Mouse (Mus musculus): ENCODE results near the gene Relb. TPM values are rescaled to one million over a fixed set of nuclear protein-coding genes. Genes with fewer than 3 reads are reported as not detected.

Relb gene
- polyA plus RNA-seq, 1 experiment from 2014 or later = 4.8 TPM

GRCm38 (mm10) chr7:19651063-19651786 is 22.0 kb upstream of the Relb start:
- Histone ChIP-seq H3K9me3 (ENCODE audit: control insufficient read depth, low read length) (no peaks in the 10 kb centered on the region), H3K36me3 (ENCODE audit: control insufficient read depth, insufficient read depth, low read length) (peaks cover 85% of the 10 kb centered on the region), H3K4me2 (ENCODE audit: low read length) (no peak overlapping the region), H3K9ac (ENCODE audit: low read length) (no peak overlapping the region), H3K27ac (replicated peaks in 1 of 2; ENCODE audit: control insufficient read depth in 1 of 2, insufficient read depth in 1 of 2, low read depth in 2 of 2, low read length in 2 of 2) (no peak overlapping the region), H3K4me3 (ENCODE audit: control insufficient read depth in 1 of 2, insufficient read depth in 1 of 2, low read depth in 1 of 2, low read length in 2 of 2) (no peak overlapping the region), H3K27me3 (ENCODE audit: control insufficient read depth, insufficient read depth, low read length) (no peaks in the 10 kb centered on the region), H3K4me1 (ENCODE audit: control insufficient read depth in 2 of 2, insufficient read depth in 2 of 2, low read length in 2 of 2) (0 out of 4 replicates have a peak, but pooled peaks cover 0 to 4% of the 10 kb centered on the region in 2 experiments)
- ATAC-seq (ENCODE audit: insufficient number of reproducible peaks, insufficient read depth, low FRiP score, low read depth) = no peak
- 80% methylated on average over 6 of the region's 6 CpGs for WGBS

GRCm38 (mm10) chr7:19641223-19641622 is 12.0 kb upstream of the Relb start:
- H3K4me3 ChIP-seq (ENCODE audit: control insufficient read depth in 1 of 2, insufficient read depth in 1 of 2, low read depth in 1 of 2, low read length in 2 of 2) = no peak overlapping the region
- 86% methylated on average over 4 of the region's 4 CpGs for WGBS
- H3K27me3 ChIP-seq (ENCODE audit: control insufficient read depth, insufficient read depth, low read length) = no peaks in the 10 kb centered on the region
- no peak overlapping the region for H3K4me2 ChIP-seq (ENCODE audit: low read length)
- no peak overlapping the region for H3K9ac ChIP-seq (ENCODE audit: low read length)
- H3K36me3 ChIP-seq (ENCODE audit: control insufficient read depth, insufficient read depth, low read length) = peaks cover 100% of the 10 kb centered on the region
- peaks cover 0 to 4% of the 10 kb centered on the region in 2 experiments; a peak in 1 of 4 replicates for H3K4me1 ChIP-seq (ENCODE audit: control insufficient read depth in 2 of 2, insufficient read depth in 2 of 2, low read length in 2 of 2)
- ATAC-seq (ENCODE audit: insufficient number of reproducible peaks, insufficient read depth, low FRiP score, low read depth) = no peak
- H3K27ac ChIP-seq (replicated peaks in 1 of 2; ENCODE audit: control insufficient read depth in 1 of 2, insufficient read depth in 1 of 2, low read depth in 2 of 2, low read length in 2 of 2) = no peak overlapping the region
- no peaks in the 10 kb centered on the region for H3K9me3 ChIP-seq (ENCODE audit: control insufficient read depth, low read length)

- Histone ChIP-seq H3K4me3 (ENCODE audit: control insufficient read depth in 1 of 2, insufficient read depth in 1 of 2, low read depth in 1 of 2, low read length in 2 of 2) (no peak overlapping the region), H3K9ac (ENCODE audit: low read length) (no peak overlapping the region), H3K4me1 (ENCODE audit: control insufficient read depth in 2 of 2, insufficient read depth in 2 of 2, low read length in 2 of 2) (peaks cover 0 to 5% of the 10 kb centered on the region in 2 experiments; a peak in 1 of 4 replicates), H3K36me3 (ENCODE audit: control insufficient read depth, insufficient read depth, low read length) (peaks cover 85% of the 10 kb centered on the region), H3K9me3 (ENCODE audit: control insufficient read depth, low read length) (no peaks in the 10 kb centered on the region), H3K4me2 (ENCODE audit: low read length) (no peak overlapping the region), H3K27ac (replicated peaks in 1 of 2; ENCODE audit: control insufficient read depth in 1 of 2, insufficient read depth in 1 of 2, low read depth in 2 of 2, low read length in 2 of 2) (no peak overlapping the region), H3K27me3 (ENCODE audit: control insufficient read depth, insufficient read depth, low read length) (no peaks in the 10 kb centered on the region)
- ATAC-seq (ENCODE audit: insufficient number of reproducible peaks, insufficient read depth, low FRiP score, low read depth) = no peak
- 82% methylated on average over 11 of the region's 11 CpGs for WGBS
These were observed 6.0 kb upstream of the Relb start for GRCm38 (mm10) chr7:19635074-19635827.

GRCm38 (mm10) chr7:19634591-19634990 is 5.4 kb upstream of the Relb start:
- peaks cover 78% of the 10 kb centered on the region for H3K36me3 ChIP-seq (ENCODE audit: control insufficient read depth, insufficient read depth, low read length)
- no peak for ATAC-seq (ENCODE audit: insufficient number of reproducible peaks, insufficient read depth, low FRiP score, low read depth)
- H3K27ac ChIP-seq (replicated peaks in 1 of 2; ENCODE audit: control insufficient read depth in 1 of 2, insufficient read depth in 1 of 2, low read depth in 2 of 2, low read length in 2 of 2) = no peak overlapping the region
- no peak overlapping the region for H3K4me2 ChIP-seq (ENCODE audit: low read length)
- H3K9ac ChIP-seq (ENCODE audit: low read length) = no peak overlapping the region
- no peaks in the 10 kb centered on the region for H3K27me3 ChIP-seq (ENCODE audit: control insufficient read depth, insufficient read depth, low read length)
- H3K4me1 ChIP-seq (ENCODE audit: control insufficient read depth in 2 of 2, insufficient read depth in 2 of 2, low read length in 2 of 2) = peaks cover 0 to 5% of the 10 kb centered on the region in 2 experiments; a peak in 1 of 4 replicates
- no peak overlapping the region for H3K4me3 ChIP-seq (ENCODE audit: control insufficient read depth in 1 of 2, insufficient read depth in 1 of 2, low read depth in 1 of 2, low read length in 2 of 2)
- no peaks in the 10 kb centered on the region for H3K9me3 ChIP-seq (ENCODE audit: control insufficient read depth, low read length)
- WGBS = 88% methylated on average over 2 of the region's 2 CpGs

GRCm38 (mm10) chr7:19633855-19634254 is 4.6 kb upstream of the Relb start:
- H3K4me1 ChIP-seq (ENCODE audit: control insufficient read depth in 2 of 2, insufficient read depth in 2 of 2, low read length in 2 of 2) = peaks cover 0 to 5% of the 10 kb centered on the region in 2 experiments; a peak in 1 of 4 replicates
- no peaks in the 10 kb centered on the region for H3K27me3 ChIP-seq (ENCODE audit: control insufficient read depth, insufficient read depth, low read length)
- no peak overlapping the region for H3K4me3 ChIP-seq (ENCODE audit: control insufficient read depth in 1 of 2, insufficient read depth in 1 of 2, low read depth in 1 of 2, low read length in 2 of 2)
- WGBS = 88% methylated on average over 15 of the region's 15 CpGs
- no peak overlapping the region for H3K27ac ChIP-seq (replicated peaks in 1 of 2; ENCODE audit: control insufficient read depth in 1 of 2, insufficient read depth in 1 of 2, low read depth in 2 of 2, low read length in 2 of 2)
- no peaks in the 10 kb centered on the region for H3K9me3 ChIP-seq (ENCODE audit: control insufficient read depth, low read length)
- H3K9ac ChIP-seq (ENCODE audit: low read length) = no peak overlapping the region
- H3K4me2 ChIP-seq (ENCODE audit: low read length) = no peak overlapping the region
- no peak for ATAC-seq (ENCODE audit: insufficient number of reproducible peaks, insufficient read depth, low FRiP score, low read depth)
- peaks cover 71% of the 10 kb centered on the region for H3K36me3 ChIP-seq (ENCODE audit: control insufficient read depth, insufficient read depth, low read length)

GRCm38 (mm10) chr7:19633197-19633596 is 4.0 kb upstream of the Relb start:
- peaks cover under 1 to 5% of the 10 kb centered on the region in 2 experiments; a peak in 2 of 4 replicates for H3K4me1 ChIP-seq (ENCODE audit: control insufficient read depth in 2 of 2, insufficient read depth in 2 of 2, low read length in 2 of 2)
- H3K4me3 ChIP-seq (ENCODE audit: control insufficient read depth in 1 of 2, insufficient read depth in 1 of 2, low read depth in 1 of 2, low read length in 2 of 2) = no peak overlapping the region
- H3K36me3 ChIP-seq (ENCODE audit: control insufficient read depth, insufficient read depth, low read length) = peaks cover 64% of the 10 kb centered on the region
- no peak overlapping the region for H3K27ac ChIP-seq (replicated peaks in 1 of 2; ENCODE audit: control insufficient read depth in 1 of 2, insufficient read depth in 1 of 2, low read depth in 2 of 2, low read length in 2 of 2)
- H3K4me2 ChIP-seq (ENCODE audit: low read length) = no peak overlapping the region
- ATAC-seq (ENCODE audit: insufficient number of reproducible peaks, insufficient read depth, low FRiP score, low read depth) = no peak
- H3K27me3 ChIP-seq (ENCODE audit: control insufficient read depth, insufficient read depth, low read length) = no peaks in the 10 kb centered on the region
- H3K9ac ChIP-seq (ENCODE audit: low read length) = no peak overlapping the region
- WGBS = 86% methylated on average over 17 of the region's 17 CpGs
- no peaks in the 10 kb centered on the region for H3K9me3 ChIP-seq (ENCODE audit: control insufficient read depth, low read length)

- Histone ChIP-seq H3K9ac (ENCODE audit: low read length) (no peak overlapping the region), H3K27me3 (ENCODE audit: control insufficient read depth, insufficient read depth, low read length) (no peaks in the 10 kb centered on the region), H3K9me3 (ENCODE audit: control insufficient read depth, low read length) (no peaks in the 10 kb centered on the region), H3K27ac (replicated peaks in 1 of 2; ENCODE audit: control insufficient read depth in 1 of 2, insufficient read depth in 1 of 2, low read depth in 2 of 2, low read length in 2 of 2) (no peak overlapping the region), H3K4me3 (ENCODE audit: control insufficient read depth in 1 of 2, insufficient read depth in 1 of 2, low read depth in 1 of 2, low read length in 2 of 2) (no peak overlapping the region), H3K4me1 (ENCODE audit: control insufficient read depth in 2 of 2, insufficient read depth in 2 of 2, low read length in 2 of 2) (peaks cover 2 to 5% of the 10 kb centered on the region in 2 experiments; a peak in 2 of 4 replicates), H3K4me2 (ENCODE audit: low read length) (no peak overlapping the region), H3K36me3 (ENCODE audit: control insufficient read depth, insufficient read depth, low read length) (peaks cover 60% of the 10 kb centered on the region)
- ATAC-seq (ENCODE audit: insufficient number of reproducible peaks, insufficient read depth, low FRiP score, low read depth) = no peak
These were observed 3.5 kb upstream of the Relb start for GRCm38 (mm10) chr7:19632720-19633119.
